Mouse (Mus musculus) liver, embryonic 14.5 days (tissue): Measurements from ENCODE around the gene Arsj. TPM values are rescaled to one million over a fixed set of nuclear protein-coding genes. Genes with fewer than 3 reads are reported as not detected.

ENCODE experiments used
- ATAC-seq: fragments of 200-750 bp; cut with Nextera tagmentation; 2 replicates; pipeline ENCODE4 v1.8.0; 2017; ENCODE audit warnings: moderate number of reproducible peaks, mild to moderate bottlenecking, moderate library complexity; ENCODE audit not compliant: insufficient read depth
- DNase-seq, 3 experiments: peaks; one replicate each; pipeline ENCODE4 v3.0.0-alpha.2; 2012 to 2013; ENCODE audit warnings: low read depth in 3 of 3, low spot score in 3 of 3
- H3K27ac ChIP-seq: fragments of 300-500 bp; sonication (generic); 2 replicates; pipeline ENCODE4 v1.5.1; 2014; ENCODE audit warnings: moderate library complexity, mild to moderate bottlenecking, control low read depth, inconsistent platforms
- H3K27me3 ChIP-seq: fragments of 300-500 bp; sonication (generic); 2 replicates; pipeline ENCODE4 v1.6.1; 2014; ENCODE audit warnings: mild to moderate bottlenecking, low read length, moderate library complexity; ENCODE audit not compliant: control insufficient read depth, insufficient read depth
- H3K36me3 ChIP-seq: fragments of 300-500 bp; sonication (generic); replicated peaks from 2 replicates; pipeline ENCODE4 v1.6.1; 2014; ENCODE audit warnings: low read depth; ENCODE audit not compliant: control insufficient read depth, insufficient read depth
- H3K4me1 ChIP-seq, 2 experiments: fragments of 200-500 bp in 1 of 2; fragments of 300-500 bp in 1 of 2; sonication (generic) in 1 of 2; replicated peaks; 2 replicates each; pipeline ENCODE4 v1.6.1; 2012 to 2014; ENCODE audit warnings: antibody characterized with exemption in 1 of 2, inconsistent platforms in 1 of 2, low read length in 1 of 2; ENCODE audit not compliant: control insufficient read depth in 2 of 2, insufficient read depth in 2 of 2
- H3K4me2 ChIP-seq: fragments of 300-500 bp; sonication (generic); 2 replicates; pipeline ENCODE4 v1.6.1; 2014; ENCODE audit warnings: low read depth, mild to moderate bottlenecking, control low read depth, moderate library complexity
- H3K4me3 ChIP-seq, 2 experiments: fragments of 200-500 bp in 1 of 2; fragments of 300-500 bp in 1 of 2; sonication (generic) in 1 of 2; 2 replicates each; pipeline ENCODE4 v1.5.1; 2012 to 2014; ENCODE audit warnings: low read depth in 2 of 2, low read length in 2 of 2, mild to moderate bottlenecking in 2 of 2, control low read depth in 1 of 2, inconsistent platforms in 1 of 2, moderate library complexity in 1 of 2; ENCODE audit not compliant: insufficient read depth in 1 of 2
- H3K9ac ChIP-seq: fragments of 300-500 bp; sonication (generic); replicated peaks from 2 replicates; pipeline ENCODE4 v1.6.1; 2014; ENCODE audit warnings: mild to moderate bottlenecking, control low read depth, moderate library complexity
- H3K9me3 ChIP-seq: fragments of 300-500 bp; sonication (generic); 2 replicates; pipeline ENCODE4 v1.6.1; 2016; ENCODE audit warnings: low read length, mixed read lengths; ENCODE audit not compliant: control insufficient read depth
- CTCF ChIP-seq: IDR thresholded peaks from 2 replicates; pipeline ENCODE4 v1.5.1; 2016; ENCODE audit warnings: antibody characterized with exemption, low read depth, control low read depth
- EP300 ChIP-seq: IDR thresholded peaks from 2 replicates; pipeline ENCODE4 v1.6.1; 2016; ENCODE audit warnings: antibody characterized with exemption, low read depth
- WGBS: fragments of 180-500 bp; shearing (Covaris S2); extraction: QIAGEN DNeasy Blood & Tissue Kit; methylation state at CpG from one replicate; pipeline ENCODE4 v1.1.7; 2014; ENCODE audit not compliant: insufficient replicate concordance; 5-methylcytosine and 5-hydroxymethylcytosine counted together
- polyA plus RNA-seq, 2 experiments: library from polyadenylated mRNA; depleted of rRNA in 1 of 2; stranded (reverse) in 1 of 2; unstranded in 1 of 2; fragments of >200 nt; fragmentation: Nextera tagmentation in 1 of 2; extraction: Ambion mirVana in 1 of 2; gene quantifications; 2 replicates each; pipeline versions ENCODE4 v1.2.1 to v1.2.3; 2012 to 2014

The Arsj gene
- polyA plus RNA-seq, 2 experiments: not detected

DNA sequence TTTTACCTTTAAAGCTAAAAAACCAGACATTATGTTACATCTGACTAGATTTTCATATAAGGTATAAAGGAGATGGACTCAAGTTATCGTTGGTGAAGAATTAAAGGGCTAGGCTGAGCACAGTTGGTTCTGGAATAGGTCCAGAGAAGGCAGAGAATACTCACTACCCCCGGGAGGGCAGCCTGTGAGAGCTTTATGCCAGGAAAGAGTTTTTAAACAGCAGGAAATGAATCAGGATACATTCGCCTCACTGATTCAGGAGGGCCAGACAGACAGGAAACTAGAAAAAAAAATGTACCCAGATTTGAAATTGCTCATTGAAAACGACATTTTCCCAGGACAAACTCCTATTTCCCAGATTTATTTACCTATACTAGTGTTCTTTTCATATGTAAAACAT lies 28.2 kb upstream of the Arsj start:
- TF ChIP-seq EP300 (no peak), CTCF (no peak)
- no peak overlapping the region for H3K9ac ChIP-seq
- H3K4me3 ChIP-seq: no peak overlapping the region
- no peaks in the 10 kb centered on the region for H3K9me3 ChIP-seq
- no peaks in the 10 kb centered on the region for H3K27me3 ChIP-seq
- H3K4me1 ChIP-seq: no peaks in the 10 kb centered on the region
- DNase-seq (no peak), ATAC-seq (no peak)
- H3K4me2 ChIP-seq: no peak overlapping the region
- no peaks in the 10 kb centered on the region for H3K36me3 ChIP-seq
- WGBS: 15% methylated on average over 4 of the region's 4 CpGs
- no peak overlapping the region for H3K27ac ChIP-seq

DNA sequence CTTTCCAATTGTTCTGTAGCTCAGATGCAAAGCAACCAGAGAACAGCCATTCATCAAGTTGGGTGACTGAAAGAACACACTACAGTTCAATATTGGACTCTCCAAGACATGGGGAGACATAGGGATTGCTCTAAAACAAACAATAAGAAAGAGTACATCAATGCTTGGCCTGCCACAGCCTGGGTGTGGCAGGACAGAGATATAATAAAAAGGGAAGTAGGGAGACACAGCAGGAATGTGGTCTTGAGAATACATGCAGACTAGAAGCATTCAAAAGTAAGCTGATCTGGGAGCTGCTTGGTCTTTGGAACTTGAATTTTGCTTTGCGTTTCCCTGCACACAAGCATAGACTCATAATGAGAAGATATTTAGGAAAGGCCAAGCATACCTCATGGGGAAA lies 18.7 kb upstream of the Arsj start:
- ATAC-seq (no peak), DNase-seq (no peak)
- Histone ChIP-seq H3K4me1 (no peaks in the 10 kb centered on the region), H3K27ac (no peak overlapping the region), H3K9me3 (no peaks in the 10 kb centered on the region), H3K9ac (no peak overlapping the region), H3K27me3 (no peaks in the 10 kb centered on the region), H3K36me3 (no peaks in the 10 kb centered on the region), H3K4me2 (no peak overlapping the region), H3K4me3 (no peak overlapping the region)
- TF ChIP-seq EP300 (no peak), CTCF (no peak)
- WGBS: 60% methylated on average over 1 of the region's 1 CpGs

DNA sequence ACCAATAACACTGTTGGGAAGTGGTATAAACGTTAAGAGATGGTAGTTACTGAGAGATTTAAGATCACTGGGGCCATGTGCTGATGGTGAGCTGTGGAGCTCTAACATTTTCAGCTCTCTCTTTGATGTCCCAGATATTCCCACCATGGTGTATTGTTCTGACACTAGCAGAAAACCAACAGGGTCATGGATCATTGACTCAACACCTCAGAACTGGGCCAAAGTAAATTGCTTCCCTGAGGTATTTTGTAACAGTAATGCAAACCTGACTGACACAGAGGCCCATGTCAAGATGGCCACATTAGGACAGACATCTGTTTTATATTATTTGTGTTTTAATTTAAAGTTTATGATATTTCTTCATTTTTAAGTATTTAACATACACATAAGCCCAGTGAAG lies 3.7 kb upstream of the Arsj start:
- no peaks in the 10 kb centered on the region for H3K4me1 ChIP-seq
- no peaks in the 10 kb centered on the region for H3K9me3 ChIP-seq
- no peak overlapping the region for H3K9ac ChIP-seq
- H3K4me2 ChIP-seq: no peak overlapping the region
- TF ChIP-seq CTCF (no peak), EP300 (no peak)
- WGBS: 23% methylated on average over 1 of the region's 1 CpGs
- DNase-seq (no peak), ATAC-seq (no peak)
- H3K27me3 ChIP-seq: no peaks in the 10 kb centered on the region
- no peaks in the 10 kb centered on the region for H3K36me3 ChIP-seq
- H3K27ac ChIP-seq: no peak overlapping the region
- no peak overlapping the region for H3K4me3 ChIP-seq

DNA sequence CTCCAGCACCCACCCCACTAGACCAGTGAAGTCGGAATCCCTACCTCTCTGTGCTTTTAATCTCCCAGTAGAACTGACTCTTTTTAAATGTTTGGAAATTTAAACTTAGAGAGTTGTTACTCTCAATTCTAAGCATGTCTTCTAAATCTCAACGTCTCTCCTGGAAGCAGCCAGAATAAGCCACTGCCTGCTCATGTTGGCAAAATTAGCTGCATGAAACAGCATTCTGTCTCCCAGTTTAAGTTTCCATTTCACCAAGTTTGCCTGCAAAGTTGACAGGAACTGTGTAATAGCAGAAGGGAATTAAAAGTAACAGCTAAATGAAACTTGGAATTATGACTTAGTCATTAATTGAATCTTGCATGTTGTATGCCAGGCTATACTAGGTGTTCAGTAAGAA lies 1.1 kb upstream of the Arsj start:
- ATAC-seq (no peak), DNase-seq (no peak)
- WGBS: 55% methylated on average over 2 of the region's 2 CpGs
- Histone ChIP-seq H3K4me1 (no peaks in the 10 kb centered on the region), H3K4me3 (no peak overlapping the region), H3K9ac (no peak overlapping the region), H3K27me3 (no peaks in the 10 kb centered on the region), H3K4me2 (no peak overlapping the region), H3K36me3 (no peaks in the 10 kb centered on the region), H3K9me3 (no peaks in the 10 kb centered on the region), H3K27ac (no peak overlapping the region)
- TF ChIP-seq EP300 (no peak), CTCF (no peak)

DNA sequence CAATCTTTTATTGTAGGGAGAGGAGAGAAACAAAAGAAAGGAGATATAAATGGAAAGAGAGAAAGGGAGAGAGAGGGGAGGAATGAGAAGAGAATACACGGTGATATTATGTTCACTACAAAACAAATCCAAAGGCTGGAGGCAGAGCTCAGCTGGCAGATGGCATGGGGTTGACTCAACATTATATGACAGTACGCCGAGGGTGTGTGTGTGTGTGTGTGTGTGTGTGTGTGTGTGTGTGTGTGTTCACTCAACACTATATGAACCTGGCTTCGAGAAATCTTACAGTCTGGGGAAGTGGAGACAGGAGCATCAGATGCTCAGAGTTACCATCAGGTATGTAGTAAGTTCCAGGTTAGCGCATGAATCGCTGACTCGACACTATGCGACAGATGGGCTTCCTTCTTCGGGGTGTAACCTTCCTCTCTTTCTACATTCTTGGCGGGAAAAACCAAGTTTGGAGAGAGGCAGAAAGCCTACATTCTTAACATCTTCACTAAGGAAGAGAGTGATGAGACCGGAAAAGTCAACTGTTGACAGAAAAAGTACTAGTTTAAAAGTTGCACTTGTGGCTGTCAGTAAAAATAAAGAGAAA lies 456 bp upstream of the Arsj start:
- Histone ChIP-seq H3K4me3 (no peak overlapping the region), H3K4me1 (no peaks in the 10 kb centered on the region), H3K36me3 (no peaks in the 10 kb centered on the region), H3K27ac (no peak overlapping the region), H3K9me3 (no peaks in the 10 kb centered on the region), H3K4me2 (no peak overlapping the region), H3K27me3 (no peaks in the 10 kb centered on the region), H3K9ac (no peak overlapping the region)
- TF ChIP-seq CTCF (no peak), EP300 (no peak)
- no peak for DNase-seq
- WGBS: 66% methylated on average over 11 of the region's 11 CpGs
- no peak for ATAC-seq
